Mouse (Mus musculus) brain, adult 2 months (tissue): ENCODE results near the gene Pqlc3.
"Not testable (repeated sequence)": the region's sequence is repeated elsewhere in the genome, so short reads cannot be mapped to it uniquely, and the experiment has no call there.

Experiments
- DNase-seq: peaks from one replicate; pipeline ENCODE4 v3.0.0; 2011; ENCODE audit warnings: low read depth, low spot score

Gene Pqlc3

GRCm38 (mm10) chr12:16999739-17000497 lies at the start of gene Pqlc3:
Pqlc3 (minus strand) TSS chr12:17000408.
- DNase-seq = peak; percentile 71

- DNase-seq = no peak
Measured at GRCm38 (mm10) chr12:17049796-17050195, 49.6 kb upstream of the Pqlc3 start.

- peak; percentile 47 for DNase-seq
Measured at GRCm38 (mm10) chr12:17048979-17049612, 48.9 kb upstream of the Pqlc3 start.

- no peak for DNase-seq
Measured at GRCm38 (mm10) chr12:17043311-17043710, 43.1 kb upstream of the Pqlc3 start.

- peak; percentile 72 for DNase-seq
Measured at GRCm38 (mm10) chr12:17040567-17040966, 40.4 kb upstream of the Pqlc3 start.

GRCm38 (mm10) chr12:17039415-17039814 lies 39.2 kb upstream of the Pqlc3 start:
- peak; percentile 23 for DNase-seq

- DNase-seq = no peak
Measured at GRCm38 (mm10) chr12:17038246-17038645, 38.0 kb upstream of the Pqlc3 start.

GRCm38 (mm10) chr12:17037053-17037610 lies 36.9 kb upstream of the Pqlc3 start:
- DNase-seq = peak; percentile 84

- no peak for DNase-seq
Measured at GRCm38 (mm10) chr12:17036532-17036931, 36.3 kb upstream of the Pqlc3 start.

GRCm38 (mm10) chr12:17035128-17035527 lies 34.9 kb upstream of the Pqlc3 start:
- DNase-seq = peak; percentile 55

GRCm38 (mm10) chr12:17034671-17035070 lies 34.5 kb upstream of the Pqlc3 start:
- no peak for DNase-seq

- DNase-seq = peak; percentile 60
Measured at GRCm38 (mm10) chr12:17033464-17033841, 33.2 kb upstream of the Pqlc3 start.

- DNase-seq = peak; percentile 92
Measured at GRCm38 (mm10) chr12:17032694-17033463, 32.7 kb upstream of the Pqlc3 start.

GRCm38 (mm10) chr12:17024554-17025110 lies 24.4 kb upstream of the Pqlc3 start:
- DNase-seq = no peak

- no peak for DNase-seq
Measured at GRCm38 (mm10) chr12:17022145-17022544, 21.9 kb upstream of the Pqlc3 start.

GRCm38 (mm10) chr12:17021125-17021524 lies 20.9 kb upstream of the Pqlc3 start:
- DNase-seq = not testable (repeated sequence)

- peak; percentile 68 for DNase-seq
Measured at GRCm38 (mm10) chr12:17018468-17018867, 18.3 kb upstream of the Pqlc3 start.

- peak; percentile 42 for DNase-seq
Measured at GRCm38 (mm10) chr12:17015711-17016110, 15.5 kb upstream of the Pqlc3 start.

GRCm38 (mm10) chr12:17012067-17012899 lies 12.1 kb upstream of the Pqlc3 start:
- DNase-seq = no peak

- DNase-seq = peak; percentile 75
Measured at GRCm38 (mm10) chr12:17011100-17011870, 11.1 kb upstream of the Pqlc3 start, which contains the start of gene 2410004P03Rik. 2410004P03Rik (minus strand) TSS chr12:17011727.
